Mouse (Mus musculus) CD4-positive helper T cell, adult 2 months (primary cell): ENCODE measurements around the gene Tpgs1.

Experiments used
- DNase-seq: peaks from one replicate; pipeline ENCODE4 v3.0.0-alpha.2; 2012; ENCODE audit warnings: low read depth, missing footprints, low spot score

Tpgs1 gene

GRCm38 (mm10) chr10:79668771-79669575, at the start of gene Tpgs1:
Gene Tpgs1 (plus strand): TSS chr10:79669369.
- DNase-seq, result peak; percentile 93

- no peak for DNase-seq
Measured at GRCm38 (mm10) chr10:79623950-79624349, 45.2 kb upstream of the Tpgs1 start.

GRCm38 (mm10) chr10:79625398-79625797, 43.8 kb upstream of the Tpgs1 start:
- DNase-seq, result no peak

- no peak for DNase-seq
Measured at GRCm38 (mm10) chr10:79626156-79626555, 43.0 kb upstream of the Tpgs1 start.

- DNase-seq, result no peak
Measured at GRCm38 (mm10) chr10:79628377-79628776, 40.8 kb upstream of the Tpgs1 start.

GRCm38 (mm10) chr10:79631432-79631831, 37.7 kb upstream of the Tpgs1 start:
- DNase-seq, result no peak

GRCm38 (mm10) chr10:79633006-79633777, 36.0 kb upstream of the Tpgs1 start:
- no peak for DNase-seq

- no peak for DNase-seq
Measured at GRCm38 (mm10) chr10:79636287-79636686, 32.9 kb upstream of the Tpgs1 start.

GRCm38 (mm10) chr10:79637128-79638110, 31.8 kb upstream of the Tpgs1 start, which contains the start of gene Shc2:
Gene Shc2 (minus strand): TSS chr10:79637918.
- no peak for DNase-seq

GRCm38 (mm10) chr10:79638486-79639204, 30.5 kb upstream of the Tpgs1 start:
- DNase-seq, result no peak

GRCm38 (mm10) chr10:79645711-79646110, 23.5 kb upstream of the Tpgs1 start, which contains the start of gene Odf3l2:
Gene Odf3l2 (minus strand): TSS chr10:79645738.
- DNase-seq, result no peak

GRCm38 (mm10) chr10:79649070-79649751, 20.0 kb upstream of the Tpgs1 start:
- DNase-seq, result peak; percentile 71

- no peak for DNase-seq
Measured at GRCm38 (mm10) chr10:79652789-79653188, 16.4 kb upstream of the Tpgs1 start.

- DNase-seq, result no peak
Measured at GRCm38 (mm10) chr10:79654946-79655395, 14.2 kb upstream of the Tpgs1 start.

GRCm38 (mm10) chr10:79658829-79659228, 10.3 kb upstream of the Tpgs1 start:
- no peak for DNase-seq

- DNase-seq, result no peak
Measured at GRCm38 (mm10) chr10:79660298-79660697, 8.9 kb upstream of the Tpgs1 start.

GRCm38 (mm10) chr10:79661861-79662260, 7.3 kb upstream of the Tpgs1 start:
- no peak for DNase-seq

- DNase-seq, result peak; percentile 73
Measured at GRCm38 (mm10) chr10:79664131-79664665, 5.0 kb upstream of the Tpgs1 start, which contains the start of gene Madcam1. Gene Madcam1 (plus strand): TSS chr10:79664559.

GRCm38 (mm10) chr10:79665051-79665450, 4.1 kb upstream of the Tpgs1 start:
- DNase-seq, result no peak

GRCm38 (mm10) chr10:79666493-79666892, 2.7 kb upstream of the Tpgs1 start:
- DNase-seq, result no peak
